Mouse (Mus musculus) CD4-positive helper T cell, adult 2 months (primary cell): ENCODE data around the gene Klf6.

Source experiments
- DNase-seq: peaks from one replicate; pipeline ENCODE4 v3.0.0-alpha.2; 2012; ENCODE audit warnings: low read depth, missing footprints, low spot score

Gene Klf6

GRCm38 (mm10) chr13:5861157-5862002 is at the start of gene Klf6:
Klf6 (plus strand) TSS chr13:5861482.
- peak; percentile 99 for DNase-seq

GRCm38 (mm10) chr13:5813433-5813832 is 47.8 kb upstream of the Klf6 start:
- DNase-seq: no peak

DNA sequence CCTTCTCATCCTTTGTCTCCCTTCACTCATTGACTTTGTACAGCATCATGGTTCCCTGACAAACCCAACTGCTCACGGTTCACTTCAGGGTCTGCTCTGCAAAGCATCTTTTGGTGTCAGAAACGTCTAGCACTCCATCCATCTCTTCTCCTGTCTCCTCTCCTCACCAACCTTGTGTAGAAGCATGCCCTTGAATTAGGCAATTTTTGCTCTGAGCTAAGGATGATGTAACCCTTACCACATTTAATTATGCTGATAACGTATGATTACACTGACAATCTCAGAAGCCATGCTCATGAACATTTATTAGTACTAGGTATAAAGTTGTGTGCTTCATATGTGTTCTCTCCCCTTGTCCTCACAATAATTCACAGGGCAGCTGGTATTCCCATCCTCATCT is 44.0 kb upstream of the Klf6 start:
- DNase-seq: no peak

GRCm38 (mm10) chr13:5819173-5819572 is 42.1 kb upstream of the Klf6 start:
- no peak for DNase-seq

DNA sequence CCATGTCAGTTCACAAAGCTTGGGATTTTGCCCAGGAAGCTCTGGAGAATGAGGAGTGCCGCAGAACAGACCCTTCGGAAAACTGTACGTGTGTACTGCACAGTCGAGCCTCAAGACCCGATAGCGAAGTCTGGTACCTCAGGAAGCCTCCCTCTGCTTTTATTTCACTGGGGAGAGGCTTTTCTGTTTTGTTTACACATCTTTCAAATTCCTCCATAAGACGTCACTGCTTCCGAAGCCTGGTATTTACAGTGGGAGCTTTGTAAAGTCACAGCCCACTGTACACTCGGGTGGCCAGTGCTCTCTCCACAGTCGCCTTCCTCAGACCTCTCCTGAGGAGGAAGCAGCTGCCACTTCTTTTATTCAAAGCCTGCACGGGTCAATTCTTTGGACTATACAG is 38.7 kb upstream of the Klf6 start:
- DNase-seq: no peak

- no peak for DNase-seq
Observed at GRCm38 (mm10) chr13:5823150-5823549, 38.1 kb upstream of the Klf6 start.

DNA sequence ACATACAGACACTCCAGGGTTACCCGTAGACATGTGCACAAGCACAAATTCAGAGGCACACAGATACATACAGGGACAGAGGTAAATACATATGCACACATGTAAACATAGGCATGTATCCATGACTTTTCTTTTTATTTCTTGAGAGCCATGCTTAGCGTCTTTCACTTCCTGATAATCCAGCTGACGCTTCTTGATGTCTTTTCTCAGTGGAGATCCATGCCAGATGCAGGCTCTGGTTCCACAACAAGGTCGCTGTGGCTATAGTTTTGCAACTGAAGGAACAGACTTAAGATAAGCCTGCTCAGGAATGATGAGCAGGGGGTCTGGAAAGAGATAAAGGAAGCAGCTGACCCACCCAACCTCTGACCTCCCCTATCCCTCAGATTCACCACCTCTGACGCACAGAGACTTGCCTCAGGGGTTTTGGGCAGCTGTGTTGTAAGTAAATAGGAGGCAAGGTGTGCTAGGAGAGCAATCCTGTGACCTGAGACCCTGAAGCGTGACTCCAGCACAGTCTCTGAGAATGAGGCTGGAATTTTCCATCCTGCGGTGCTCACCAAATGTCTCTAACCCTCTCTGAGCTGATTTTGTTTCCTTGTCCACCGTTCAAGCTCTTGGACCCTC is 37.0 kb upstream of the Klf6 start:
- no peak for DNase-seq

GRCm38 (mm10) chr13:5826170-5826827 is 35.0 kb upstream of the Klf6 start:
- no peak for DNase-seq

GRCm38 (mm10) chr13:5831976-5832375 is 29.3 kb upstream of the Klf6 start:
- DNase-seq: no peak

DNA sequence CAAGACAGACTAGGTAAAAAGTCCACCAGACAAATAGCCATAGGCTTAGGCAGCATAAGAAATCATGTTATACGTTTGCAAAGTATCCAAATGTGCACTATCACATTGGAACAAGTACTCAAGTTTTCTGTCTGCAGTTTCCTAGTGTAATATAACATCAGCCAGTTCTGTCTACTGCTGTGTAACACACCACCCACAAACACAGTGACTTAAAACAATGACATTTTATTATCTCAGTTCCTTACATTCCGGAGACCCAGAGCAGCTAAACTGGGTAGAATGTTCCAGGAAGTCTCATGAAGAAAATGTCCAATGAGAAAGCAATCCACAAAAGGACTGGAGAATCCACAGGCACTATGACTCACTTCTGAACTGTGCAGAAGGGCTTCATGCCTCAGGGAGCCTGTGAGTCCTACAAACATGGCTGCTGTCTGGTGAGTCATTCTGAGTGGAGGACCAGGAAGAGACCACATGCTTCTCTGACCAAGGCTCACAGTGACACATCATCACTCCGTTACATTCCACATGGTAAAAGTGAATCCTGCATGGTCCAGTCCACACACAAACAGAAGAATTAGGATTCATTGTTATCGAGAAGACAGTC is 24.0 kb upstream of the Klf6 start:
- no peak for DNase-seq

GRCm38 (mm10) chr13:5841418-5841817 is 19.9 kb upstream of the Klf6 start:
- no peak for DNase-seq

DNA sequence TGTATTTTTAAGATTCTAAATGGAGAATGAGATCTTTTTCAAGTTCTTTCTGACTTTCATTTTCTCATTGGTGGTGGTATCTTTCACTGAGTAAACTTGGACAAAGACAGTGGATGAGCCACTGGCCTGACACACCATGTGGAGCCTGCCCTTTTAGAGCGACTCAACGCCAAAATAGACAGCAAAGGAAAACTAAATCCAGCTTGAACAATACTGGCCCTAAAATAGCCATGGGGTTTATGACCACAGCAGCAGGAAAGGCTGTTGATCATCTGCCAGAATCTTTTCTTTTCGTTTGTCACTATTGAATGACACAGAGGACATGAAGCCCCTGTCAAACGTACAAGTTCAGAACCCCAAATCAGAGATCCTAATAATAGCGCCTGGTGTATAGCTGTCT is 18.4 kb upstream of the Klf6 start:
- no peak for DNase-seq

GRCm38 (mm10) chr13:5843829-5844228 is 17.5 kb upstream of the Klf6 start:
- DNase-seq: no peak

GRCm38 (mm10) chr13:5844338-5844737 is 16.9 kb upstream of the Klf6 start:
- DNase-seq: no peak

GRCm38 (mm10) chr13:5845161-5845590 is 16.1 kb upstream of the Klf6 start:
- peak; percentile 78 for DNase-seq

DNA sequence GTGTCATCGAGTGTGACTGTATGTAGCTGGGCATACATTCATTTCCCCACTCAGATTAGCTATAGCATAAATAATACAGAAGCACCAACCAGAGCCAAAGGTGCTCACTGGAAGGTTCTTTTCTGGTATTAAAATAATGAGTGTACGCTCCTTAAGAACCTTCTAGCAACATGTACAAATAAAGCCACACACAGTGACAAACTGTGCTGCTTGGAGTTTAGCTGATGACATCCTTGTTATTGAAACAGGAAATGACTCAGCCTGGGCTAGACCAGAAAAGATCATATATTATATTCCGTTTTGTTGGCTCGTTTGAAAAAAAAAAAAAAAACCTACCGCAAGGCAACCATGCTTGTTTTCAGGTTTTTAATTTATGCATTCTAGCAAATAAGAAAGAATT is 15.7 kb upstream of the Klf6 start:
- DNase-seq: peak; percentile 92

DNA sequence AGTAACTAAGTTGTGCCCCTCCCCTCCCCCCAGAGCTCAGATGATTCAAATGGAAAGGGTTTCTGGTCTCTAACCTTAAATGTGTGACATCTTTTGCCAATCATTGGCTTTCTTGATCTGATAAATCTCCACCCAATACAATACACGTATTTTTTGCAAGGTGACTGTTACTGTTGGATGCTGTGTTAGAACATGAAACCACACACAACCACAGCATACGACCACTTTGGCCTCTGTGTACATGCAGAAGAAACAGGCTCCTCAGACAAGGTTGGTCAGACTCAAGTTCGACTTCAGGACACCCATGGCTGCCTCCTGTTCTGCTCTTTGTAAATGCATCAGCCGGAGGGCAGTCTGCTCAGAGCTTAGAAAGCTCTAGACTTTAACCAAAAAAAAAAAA is 14.4 kb upstream of the Klf6 start:
- peak; percentile 80 for DNase-seq

- DNase-seq: peak; percentile 36
Observed at GRCm38 (mm10) chr13:5847736-5848135, 13.5 kb upstream of the Klf6 start.

- peak; percentile 83 for DNase-seq
Observed at GRCm38 (mm10) chr13:5860651-5861156, 578 bp upstream of the Klf6 start.

GRCm38 (mm10) chr13:5862003-5862625 is 832 bp downstream of the Klf6 start:
- DNase-seq: peak; percentile 83

DNA sequence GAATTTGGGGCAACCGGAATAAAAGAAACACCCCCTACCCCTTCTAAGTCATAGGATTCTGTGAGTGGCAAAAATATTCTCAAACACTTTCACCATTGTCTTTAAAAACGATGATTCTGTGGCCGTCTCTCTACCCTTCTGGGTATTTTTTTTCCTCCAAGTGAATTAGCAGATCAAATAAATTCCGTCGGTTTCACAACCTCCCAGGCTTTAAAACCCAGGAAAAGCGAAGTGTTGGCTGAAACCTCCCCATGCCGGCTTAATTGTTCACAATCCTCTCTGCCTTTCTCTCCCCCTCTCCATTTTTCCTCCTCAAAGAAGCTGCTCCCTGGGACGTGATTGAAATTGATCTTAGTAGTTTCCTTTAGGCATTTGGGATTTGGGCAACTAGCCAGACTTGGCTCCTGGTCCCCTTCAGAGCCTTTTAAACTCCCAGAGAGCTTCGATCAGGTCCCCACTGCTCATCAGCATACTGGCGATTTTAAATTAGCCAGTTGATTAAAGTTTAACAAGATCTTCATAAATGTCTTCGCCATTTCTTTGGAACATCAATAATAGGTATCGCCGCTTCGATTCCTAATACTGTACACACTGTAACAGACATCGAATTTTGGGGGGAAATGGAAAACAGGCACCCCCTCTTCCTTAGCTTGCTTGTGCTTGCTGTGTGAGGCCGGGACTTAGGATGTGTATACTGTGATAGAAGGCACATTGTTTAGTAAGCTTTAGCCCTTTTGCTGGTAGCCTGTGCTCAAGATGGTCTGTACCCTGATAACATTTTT is 1.5 kb downstream of the Klf6 start:
- DNase-seq: peak; percentile 46
